Mouse (Mus musculus) midbrain, embryonic 15.5 days (tissue): Measurements from ENCODE around the gene Osbpl5. TPM values are rescaled to one million over a fixed set of nuclear protein-coding genes. Genes with fewer than 3 reads are reported as not detected.

Experiments used
- ATAC-seq: fragments of 200-750 bp; cut with Nextera tagmentation; replicated peaks from 2 replicates; pipeline ENCODE4 v1.8.0; 2017; ENCODE audit warnings: moderate TSS enrichment
- H3K27ac ChIP-seq: fragments of 300-500 bp; sonication (generic); 2 replicates; pipeline ENCODE4 v1.5.1; 2015; ENCODE audit warnings: mild to moderate bottlenecking, inconsistent platforms
- H3K27me3 ChIP-seq: fragments of 300-500 bp; sonication (generic); replicated peaks from 2 replicates; pipeline ENCODE4 v1.6.1; 2015; ENCODE audit warnings: inconsistent platforms
- H3K36me3 ChIP-seq: fragments of 300-500 bp; sonication (generic); replicated peaks from 2 replicates; pipeline ENCODE4 v1.6.1; 2015; ENCODE audit warnings: inconsistent platforms
- H3K4me1 ChIP-seq: fragments of 300-500 bp; sonication (generic); 2 replicates; pipeline ENCODE4 v1.6.1; 2015; ENCODE audit warnings: inconsistent platforms
- H3K4me2 ChIP-seq: fragments of 300-500 bp; sonication (generic); 2 replicates; pipeline ENCODE4 v1.6.1; 2015; ENCODE audit warnings: inconsistent platforms, mild to moderate bottlenecking, moderate library complexity
- H3K4me3 ChIP-seq: fragments of 300-500 bp; sonication (generic); 2 replicates; pipeline ENCODE4 v1.5.1; 2015; ENCODE audit warnings: mild to moderate bottlenecking, inconsistent platforms
- H3K9ac ChIP-seq: fragments of 300-500 bp; sonication (generic); 2 replicates; pipeline ENCODE4 v1.6.1; 2015; ENCODE audit warnings: mild to moderate bottlenecking, inconsistent platforms
- H3K9me3 ChIP-seq: fragments of 300-500 bp; sonication (generic); 2 replicates; pipeline ENCODE4 v1.6.1; 2016; ENCODE audit warnings: inconsistent platforms
- WGBS: fragments of 180-500 bp; shearing (Covaris S2); methylation state at CpG from one replicate; pipeline ENCODE4 v1.1.7; 2015; ENCODE audit warnings: mixed read lengths; 5-methylcytosine and 5-hydroxymethylcytosine counted together
- polyA plus RNA-seq: library from polyadenylated mRNA; unstranded; fragments of >200 nt; fragmentation: Nextera tagmentation; extraction: Ambion mirVana; gene quantifications from 2 replicates; pipeline ENCODE4 v1.2.1, GENCODE M21; 2015

The Osbpl5 gene
- 39.7 and 44.0 TPM in 2 replicates for polyA plus RNA-seq

DNA sequence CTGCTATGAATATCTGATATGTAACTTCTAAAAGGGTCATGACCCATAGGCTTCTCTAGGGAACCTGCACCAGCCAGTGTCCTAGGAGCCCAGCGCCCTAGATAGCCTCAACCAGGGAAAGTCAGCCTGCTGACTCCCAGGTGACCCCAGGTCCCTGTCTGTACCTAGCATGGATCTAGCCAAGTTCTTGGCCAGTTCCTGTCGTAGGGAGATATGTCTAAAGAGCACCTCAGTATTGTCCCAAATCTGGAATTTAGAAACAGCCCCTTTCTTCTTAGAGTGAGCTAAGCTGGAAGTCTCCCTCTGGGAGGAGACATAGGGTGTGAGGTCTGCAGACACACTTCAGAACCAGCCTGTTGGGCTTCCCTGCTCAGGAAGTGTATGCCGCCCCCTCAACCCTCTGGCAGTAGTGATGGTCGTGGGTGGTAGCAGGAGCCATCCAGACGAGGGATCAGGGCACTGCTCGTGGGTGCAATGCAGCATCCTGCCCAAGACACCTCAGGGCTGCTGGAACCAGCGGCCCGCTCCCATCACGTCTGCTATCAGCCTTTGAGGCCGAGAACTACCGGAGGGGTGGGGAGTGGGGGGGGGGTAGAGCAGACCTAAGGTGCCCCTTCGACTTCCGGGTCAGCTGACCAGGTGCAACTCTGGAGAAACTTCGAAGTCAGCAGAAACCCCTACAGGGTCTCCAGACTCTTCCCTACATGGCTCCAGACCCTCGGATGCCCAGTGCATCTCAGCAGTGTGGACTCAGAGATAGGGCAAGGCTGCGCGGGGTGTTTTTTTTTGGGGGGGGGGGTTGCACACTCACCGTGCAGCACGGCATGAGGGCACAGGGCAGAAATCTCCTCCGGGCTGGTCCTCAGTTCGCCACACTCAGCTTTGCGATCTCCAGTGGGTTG, at the start of gene Osbpl5:
Gene Osbpl5 (minus strand): TSS at position 861 of the 902 bp plus-strand sequence.
- Histone ChIP-seq H3K4me2 (peak within 1 kb of the TSS; percentile 81), H3K4me3 (peak within 1 kb of the TSS; percentile 37), H3K9me3 (no peaks in the 10 kb centered on the region), H3K27me3 (peaks cover 19% of the 10 kb centered on the region), H3K36me3 (no peaks in the 10 kb centered on the region), H3K27ac (no peak within 1 kb of the TSS), H3K9ac (peak within 1 kb of the TSS; percentile 9; the same call in 1 of the 2 replicates), H3K4me1 (peaks cover 10% of the 10 kb centered on the region)
- ATAC-seq, result peak; percentile 5; the same call in 1 of the 2 replicates
- WGBS, result 29% methylated on average over 21 of the region's 22 CpGs

DNA sequence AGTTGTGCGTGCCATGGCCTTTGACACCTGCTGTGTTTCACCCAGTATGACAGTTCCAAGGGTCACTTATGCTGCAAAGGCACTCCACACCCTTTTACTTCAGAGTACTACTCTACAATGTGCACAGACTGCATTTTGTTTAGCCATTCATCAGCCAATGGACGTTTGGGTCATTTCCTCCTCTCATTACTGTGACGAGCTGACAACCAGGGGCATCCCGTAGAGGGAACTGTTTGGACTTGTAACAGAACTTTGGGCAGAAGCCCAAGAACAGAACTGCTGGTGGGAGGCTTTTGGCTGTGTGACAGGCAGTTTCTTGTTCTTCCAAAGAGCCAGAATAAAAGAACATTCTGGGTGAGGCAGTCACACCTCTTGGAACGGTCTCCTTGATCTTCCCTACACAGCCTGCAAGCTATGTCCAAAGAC, 48.4 kb upstream of the Osbpl5 start:
- H3K4me2 ChIP-seq, result no peak overlapping the region
- no peak overlapping the region for H3K4me3 ChIP-seq
- no peaks in the 10 kb centered on the region for H3K27me3 ChIP-seq
- no peak overlapping the region for H3K9ac ChIP-seq
- H3K9me3 ChIP-seq, result no peaks in the 10 kb centered on the region
- no peaks in the 10 kb centered on the region for H3K4me1 ChIP-seq
- ATAC-seq, result no peak
- WGBS, result 70% methylated on average over 5 of the region's 5 CpGs
- H3K36me3 ChIP-seq, result peaks cover 9% of the 10 kb centered on the region; the same call in 1 of the 2 replicates
- no peak overlapping the region for H3K27ac ChIP-seq

DNA sequence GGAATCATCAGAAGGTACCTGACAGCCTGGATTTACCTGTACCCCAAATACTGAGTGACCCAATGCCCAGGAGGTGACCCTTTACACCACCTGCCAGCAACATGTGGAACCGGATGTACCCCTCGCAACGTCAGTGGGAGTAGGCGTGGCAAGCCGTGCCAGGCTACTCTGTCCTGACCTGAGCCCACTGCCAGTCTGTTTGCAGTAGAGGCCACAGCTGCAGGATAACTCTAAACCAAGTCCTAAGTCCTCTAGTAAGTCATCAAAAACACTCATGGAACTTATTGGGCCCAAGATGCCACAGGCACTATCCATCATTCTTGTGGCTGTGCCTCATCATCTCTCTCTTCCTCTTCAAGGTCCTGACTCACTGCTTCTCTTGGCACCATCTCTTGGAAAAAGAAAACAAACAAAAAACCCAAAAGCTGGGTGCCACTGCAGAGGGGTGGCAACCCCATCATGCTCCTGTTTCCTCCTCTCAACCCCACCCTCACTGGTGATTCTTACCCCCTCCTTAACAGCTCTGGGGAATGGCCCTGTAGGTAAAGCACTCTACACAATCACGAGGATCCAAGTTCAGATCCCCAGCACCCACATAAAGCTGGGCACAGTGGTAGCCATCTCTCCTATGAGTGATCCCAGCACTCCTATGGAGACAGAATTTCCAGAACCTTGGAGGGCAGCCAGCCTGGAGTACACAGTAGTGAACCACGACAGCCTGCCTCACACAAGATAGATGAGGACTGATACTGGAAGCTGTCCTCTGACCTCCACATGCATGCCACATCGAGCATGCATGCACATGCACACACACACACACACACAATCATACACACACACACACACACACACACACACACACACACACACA, 44.6 kb upstream of the Osbpl5 start:
- Histone ChIP-seq H3K4me2 (no peak overlapping the region), H3K27ac (no peak overlapping the region), H3K4me3 (no peak overlapping the region), H3K27me3 (no peaks in the 10 kb centered on the region), H3K36me3 (peaks cover 24% of the 10 kb centered on the region; the same call in 1 of the 2 replicates), H3K9ac (no peak overlapping the region), H3K4me1 (no peaks in the 10 kb centered on the region), H3K9me3 (no peaks in the 10 kb centered on the region)
- 87% methylated on average over 8 of the region's 8 CpGs for WGBS
- ATAC-seq, result no peak

DNA sequence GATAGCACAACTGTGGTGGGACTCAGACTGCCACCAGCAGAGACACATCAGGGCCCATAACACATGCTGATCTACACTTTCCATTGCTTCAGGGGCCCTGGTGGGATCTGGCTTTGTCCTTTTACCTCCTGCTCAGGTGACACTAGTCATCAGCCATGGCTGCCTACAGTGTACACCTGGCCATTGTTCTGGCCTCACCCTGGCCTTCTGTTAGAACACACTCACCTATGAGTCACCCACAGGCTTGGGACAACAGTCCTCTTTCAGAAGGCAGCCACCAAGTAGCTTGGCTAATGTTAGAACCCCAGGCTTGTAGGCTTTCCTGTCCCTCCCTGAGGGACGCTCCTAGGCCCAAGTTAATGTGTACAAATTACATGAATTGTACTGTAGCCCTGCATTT, 44.0 kb upstream of the Osbpl5 start:
- peaks cover 23% of the 10 kb centered on the region; the same call in 1 of the 2 replicates for H3K36me3 ChIP-seq
- H3K9ac ChIP-seq, result no peak overlapping the region
- ATAC-seq, result no peak
- H3K4me1 ChIP-seq, result no peaks in the 10 kb centered on the region
- no peak overlapping the region for H3K4me3 ChIP-seq
- no peaks in the 10 kb centered on the region for H3K27me3 ChIP-seq
- H3K27ac ChIP-seq, result no peak overlapping the region
- WGBS, result 90% methylated on average over 1 of the region's 1 CpGs
- no peak overlapping the region for H3K4me2 ChIP-seq
- H3K9me3 ChIP-seq, result no peaks in the 10 kb centered on the region

DNA sequence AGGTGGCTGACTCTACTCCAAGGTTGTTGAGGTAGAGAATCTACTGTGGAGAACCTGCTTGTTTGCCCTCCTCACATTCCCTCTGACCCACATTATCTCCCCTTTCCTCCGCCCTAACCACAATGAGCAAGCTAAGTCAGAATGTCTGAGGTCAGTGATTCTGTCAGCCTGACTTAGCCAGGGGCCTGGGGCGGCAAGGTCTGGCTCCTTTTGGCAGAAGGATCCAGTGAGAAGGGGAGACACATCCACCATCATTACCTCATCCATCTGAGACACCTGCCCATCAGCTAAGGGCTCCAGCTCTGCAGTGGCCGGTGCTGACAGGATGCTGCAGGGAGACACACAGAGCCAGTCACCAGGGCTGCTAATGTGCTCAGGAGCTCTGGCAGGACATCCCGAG, 42.0 kb upstream of the Osbpl5 start:
- H3K27me3 ChIP-seq, result no peaks in the 10 kb centered on the region
- H3K27ac ChIP-seq, result no peak overlapping the region
- peaks cover 26% of the 10 kb centered on the region; the same call in 1 of the 2 replicates for H3K36me3 ChIP-seq
- no peaks in the 10 kb centered on the region for H3K4me1 ChIP-seq
- no peak overlapping the region for H3K9ac ChIP-seq
- no peak for ATAC-seq
- no peaks in the 10 kb centered on the region for H3K9me3 ChIP-seq
- 91% methylated on average over 4 of the region's 4 CpGs for WGBS
- no peak overlapping the region for H3K4me3 ChIP-seq
- H3K4me2 ChIP-seq, result no peak overlapping the region

DNA sequence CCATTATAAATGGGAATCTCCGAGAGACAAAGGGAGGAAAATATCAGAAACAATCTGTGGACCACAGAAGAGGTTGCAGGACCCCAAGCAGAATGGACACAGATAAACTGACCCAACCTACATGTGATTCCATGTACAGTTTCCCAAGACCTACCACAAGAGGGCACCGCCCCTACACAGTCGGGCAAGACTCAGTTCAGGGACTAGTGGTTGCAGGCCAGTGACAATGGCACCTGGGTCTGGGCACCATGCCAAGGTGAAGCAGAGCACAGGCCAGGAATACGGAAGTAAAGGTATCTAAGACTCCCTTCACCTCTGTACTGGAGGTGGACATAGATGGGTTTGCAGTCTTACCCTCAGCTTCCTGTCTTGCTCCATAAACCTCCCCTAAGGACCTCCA, 36.3 kb upstream of the Osbpl5 start:
- H3K27ac ChIP-seq, result no peak overlapping the region
- no peak for ATAC-seq
- H3K9ac ChIP-seq, result no peak overlapping the region
- no peak overlapping the region for H3K4me3 ChIP-seq
- H3K36me3 ChIP-seq, result peaks cover 22% of the 10 kb centered on the region; the same call in 1 of the 2 replicates
- H3K4me2 ChIP-seq, result no peak overlapping the region
- WGBS, result 52% methylated on average over 4 of the region's 4 CpGs
- no peaks in the 10 kb centered on the region for H3K27me3 ChIP-seq
- no peaks in the 10 kb centered on the region for H3K4me1 ChIP-seq
- H3K9me3 ChIP-seq, result no peaks in the 10 kb centered on the region

DNA sequence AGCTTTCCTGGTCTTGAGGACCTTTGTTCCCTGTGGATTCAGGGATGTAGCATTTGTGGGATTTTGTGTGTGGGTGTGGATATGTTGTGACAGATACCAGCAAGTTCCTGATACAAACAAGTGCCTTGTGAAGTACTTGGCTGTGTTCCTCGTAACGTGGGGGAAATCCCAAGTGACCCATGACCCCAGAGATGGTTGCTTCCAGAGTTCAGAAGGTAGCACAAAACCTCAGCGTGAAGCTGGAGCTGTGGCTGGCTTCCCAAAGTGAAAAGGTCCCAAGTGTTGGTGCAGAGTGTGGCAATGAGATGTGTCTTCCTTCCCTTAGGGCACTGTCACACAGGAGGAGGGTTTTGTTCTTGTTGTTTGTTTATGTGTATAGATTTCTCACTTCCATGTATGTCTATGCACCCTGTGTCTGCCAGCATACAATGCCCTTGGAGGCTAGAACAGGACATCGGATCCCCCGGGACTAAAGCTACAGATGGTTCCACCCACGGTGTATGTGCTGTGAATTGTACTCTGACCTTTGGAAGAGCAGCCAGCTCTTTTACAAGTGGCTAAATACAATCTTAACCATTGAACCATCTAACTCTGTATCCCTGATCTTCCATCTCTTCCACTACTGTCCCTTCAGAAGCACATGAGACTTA, 35.7 kb upstream of the Osbpl5 start:
- no peak for ATAC-seq
- Histone ChIP-seq H3K27me3 (no peaks in the 10 kb centered on the region), H3K27ac (no peak overlapping the region), H3K36me3 (0 out of 2 replicates have a peak, but pooled peaks cover 16% of the 10 kb centered on the region), H3K9ac (no peak overlapping the region), H3K4me2 (no peak overlapping the region), H3K4me1 (no peaks in the 10 kb centered on the region), H3K4me3 (no peak overlapping the region), H3K9me3 (no peaks in the 10 kb centered on the region)
- 81% methylated on average over 6 of the region's 6 CpGs for WGBS

DNA sequence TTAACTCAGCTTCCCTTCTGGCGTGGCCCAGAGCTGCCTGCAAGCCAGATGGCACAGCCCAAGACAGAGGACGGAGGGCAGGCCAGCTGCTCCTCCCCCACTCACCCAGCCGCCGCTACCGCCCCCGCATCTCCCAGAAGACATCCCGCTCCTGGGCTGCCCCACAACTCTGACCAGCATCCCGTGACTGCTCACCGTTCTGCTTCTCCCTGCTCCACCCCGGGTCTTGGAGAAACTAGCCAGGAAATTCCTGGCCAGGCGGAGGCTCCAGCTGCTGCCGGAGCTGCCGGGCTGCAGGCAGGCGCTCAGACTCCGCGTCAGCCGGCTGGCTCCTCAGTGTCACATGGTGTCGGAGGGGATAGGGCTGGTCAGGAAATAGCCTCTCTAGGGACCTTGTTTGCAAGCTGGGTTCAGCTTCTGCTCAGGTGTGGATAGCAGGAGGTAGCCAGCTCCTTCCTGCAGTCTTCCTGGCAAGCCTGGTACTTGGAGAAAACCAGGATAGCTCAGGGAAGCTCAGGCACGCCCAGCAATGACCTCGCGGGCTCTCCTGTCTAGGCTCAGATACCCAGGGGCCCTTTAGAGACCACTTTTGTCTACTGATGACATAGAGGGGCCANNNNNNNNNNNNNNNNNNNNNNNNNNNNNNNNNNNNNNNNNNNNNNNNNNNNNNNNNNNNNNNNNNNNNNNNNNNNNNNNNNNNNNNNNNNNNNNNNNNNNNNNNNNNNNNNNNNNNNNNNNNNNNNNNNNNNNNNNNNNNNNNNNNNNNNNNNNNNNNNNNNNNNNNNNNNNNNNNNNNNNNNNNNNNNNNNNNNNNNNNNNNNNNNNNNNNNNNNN, 27.4 kb upstream of the Osbpl5 start, which contains the start of gene Mrgpre:
Gene Mrgpre (minus strand): TSS at position 505 of the 834 bp plus-strand sequence.
- no peaks in the 10 kb centered on the region for H3K27me3 ChIP-seq
- H3K4me2 ChIP-seq, result peak within 1 kb of the TSS; percentile 72
- no peaks in the 10 kb centered on the region for H3K9me3 ChIP-seq
- peaks cover 19% of the 10 kb centered on the region for H3K4me1 ChIP-seq
- H3K9ac ChIP-seq, result peak within 1 kb of the TSS; percentile 53
- H3K4me3 ChIP-seq, result peak within 1 kb of the TSS; percentile 54
- 4% methylated on average over 21 of the region's 21 CpGs for WGBS
- ATAC-seq, result peak; percentile 90
- H3K36me3 ChIP-seq, result no peaks in the 10 kb centered on the region
- peak within 1 kb of the TSS; percentile 74 for H3K27ac ChIP-seq

DNA sequence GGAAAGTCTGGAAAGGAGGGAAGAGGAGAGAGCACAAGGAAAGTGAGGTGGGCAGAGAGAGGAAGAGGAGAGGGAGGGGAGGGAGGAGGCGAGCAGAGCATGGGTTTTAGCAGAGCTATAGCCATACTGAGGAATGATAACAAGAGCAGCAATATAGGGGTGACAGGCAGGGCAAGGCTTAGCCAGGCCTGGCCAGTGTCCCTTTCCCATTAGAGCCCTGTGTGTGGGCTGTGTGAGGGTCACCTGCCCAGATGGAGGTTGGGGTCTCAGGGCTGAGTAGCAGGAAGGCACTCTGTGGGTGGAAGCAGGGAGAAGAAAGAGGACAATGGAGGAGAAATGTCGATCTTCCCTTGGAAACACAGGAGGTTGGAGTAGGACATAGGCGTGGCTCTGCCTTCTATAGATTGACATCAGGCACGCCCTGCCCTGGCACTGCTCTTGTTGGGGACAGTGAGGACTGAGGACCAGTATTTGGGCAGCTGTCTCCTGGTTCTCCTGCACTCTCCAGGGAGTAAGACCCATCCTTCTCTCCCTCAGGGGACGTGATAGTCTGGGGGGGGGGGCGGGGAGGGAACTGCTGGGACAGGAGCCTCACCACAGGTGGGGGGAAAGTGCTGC, 26.7 kb upstream of the Osbpl5 start:
- H3K9ac ChIP-seq, result peak overlapping the region; percentile 53
- H3K36me3 ChIP-seq, result no peaks in the 10 kb centered on the region
- 16% methylated on average over 6 of the region's 6 CpGs for WGBS
- peak; percentile 69 for ATAC-seq
- H3K9me3 ChIP-seq, result no peaks in the 10 kb centered on the region
- H3K27me3 ChIP-seq, result no peaks in the 10 kb centered on the region
- peak overlapping the region; percentile 72 for H3K4me2 ChIP-seq
- peak overlapping the region; percentile 54 for H3K4me3 ChIP-seq
- H3K4me1 ChIP-seq, result peaks cover 19% of the 10 kb centered on the region
- H3K27ac ChIP-seq, result peak overlapping the region; percentile 74

DNA sequence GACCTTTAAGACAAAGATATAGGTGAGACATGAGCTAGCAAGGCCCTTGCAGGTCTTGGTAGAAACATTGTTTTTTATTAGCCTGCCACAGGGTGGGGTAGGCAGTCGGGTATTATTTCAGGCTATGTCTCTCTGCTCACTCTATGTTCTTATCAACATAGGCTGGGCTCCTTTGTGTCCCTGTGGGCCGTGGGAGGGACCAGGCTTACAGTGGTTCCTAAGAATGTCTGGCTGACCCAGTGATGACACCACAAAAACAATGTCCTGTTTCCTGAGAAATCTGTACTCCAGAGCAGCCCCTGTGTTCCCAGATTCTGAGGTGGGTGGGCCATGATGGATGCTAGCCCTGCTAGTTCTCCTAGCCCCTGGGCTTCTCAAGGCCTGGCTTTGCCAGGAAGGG, 20.6 kb upstream of the Osbpl5 start:
- H3K4me2 ChIP-seq, result no peak overlapping the region
- no peak overlapping the region for H3K27ac ChIP-seq
- no peak overlapping the region for H3K4me3 ChIP-seq
- no peaks in the 10 kb centered on the region for H3K9me3 ChIP-seq
- WGBS, result 71% methylated on average over 2 of the region's 2 CpGs
- no peak for ATAC-seq
- H3K9ac ChIP-seq, result no peak overlapping the region
- no peaks in the 10 kb centered on the region for H3K4me1 ChIP-seq
- no peaks in the 10 kb centered on the region for H3K36me3 ChIP-seq
- no peaks in the 10 kb centered on the region for H3K27me3 ChIP-seq

DNA sequence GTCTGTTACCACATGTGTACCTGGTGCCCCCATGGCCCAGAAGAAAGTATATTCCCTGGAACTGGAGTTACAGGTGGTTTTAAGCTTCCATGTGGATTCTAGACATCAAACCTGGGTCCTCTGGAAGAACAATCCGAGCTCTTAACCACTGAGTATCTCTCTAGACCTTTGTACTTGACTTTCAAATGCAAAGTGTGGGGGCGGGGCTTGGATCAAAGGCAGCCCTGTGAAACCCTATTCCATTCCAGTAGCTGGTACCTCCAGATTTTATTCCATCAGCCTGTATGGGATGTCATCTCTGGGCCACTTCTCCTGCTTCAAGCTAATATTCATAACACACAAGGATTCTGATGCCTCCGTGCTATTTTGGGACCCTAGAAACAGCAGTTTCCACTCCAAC, 19.4 kb upstream of the Osbpl5 start:
- no peak for ATAC-seq
- WGBS, result 34% methylated on average over 3 of the region's 3 CpGs
- no peaks in the 10 kb centered on the region for H3K27me3 ChIP-seq

More for the DNA sequence above, 19.4 kb upstream of the Osbpl5 start:
- no peaks in the 10 kb centered on the region for H3K4me1 ChIP-seq
- no peak overlapping the region for H3K4me3 ChIP-seq
- H3K36me3 ChIP-seq, result no peaks in the 10 kb centered on the region
- H3K27ac ChIP-seq, result no peak overlapping the region
- H3K4me2 ChIP-seq, result no peak overlapping the region
- no peaks in the 10 kb centered on the region for H3K9me3 ChIP-seq
- H3K9ac ChIP-seq, result no peak overlapping the region
